Mouse (Mus musculus) liver, embryonic 14.5 days (tissue): ENCODE results near the gene Crb3.

Source experiments
- CTCF ChIP-seq: IDR thresholded peaks from 2 replicates; pipeline ENCODE4 v1.5.1; 2016; ENCODE audit warnings: antibody characterized with exemption, low read depth, control low read depth
- EP300 ChIP-seq: IDR thresholded peaks from 2 replicates; pipeline ENCODE4 v1.6.1; 2016; ENCODE audit warnings: antibody characterized with exemption, low read depth

- no peak for TF ChIP-seq CTCF
- TF ChIP-seq EP300: no peak
These were observed 10.1 kb upstream of the Crb3 start for GRCm38 (mm10) chr17:57048816-57049215.
